Mouse (Mus musculus) liver, embryonic 11.5 days (tissue): ENCODE measurements around the gene Dtx1. TPM values are rescaled to one million over a fixed set of nuclear protein-coding genes. Genes with fewer than 3 reads are reported as not detected.

Source experiments
- ATAC-seq: fragments of 200-750 bp; cut with Nextera tagmentation; replicated peaks from 2 replicates; pipeline ENCODE4 v1.8.0; 2017; ENCODE audit warnings: moderate number of reproducible peaks, mild to moderate bottlenecking, moderate TSS enrichment, moderate library complexity; ENCODE audit not compliant: low FRiP score
- DNase-seq: peaks from one replicate; pipeline ENCODE4 v3.0.0-alpha.2; 2017; ENCODE audit warnings: low spot score
- H3K27ac ChIP-seq: fragments of 300-500 bp; sonication (generic); 2 replicates; pipeline ENCODE4 v1.5.1; 2014; ENCODE audit warnings: mild to moderate bottlenecking, low read depth, low read length, control low read depth
- H3K27me3 ChIP-seq: fragments of 300-500 bp; sonication (generic); replicated peaks from 2 replicates; pipeline ENCODE4 v1.6.1; 2014; ENCODE audit warnings: low read length, mixed read lengths; ENCODE audit not compliant: control insufficient read depth, insufficient read depth
- H3K36me3 ChIP-seq: fragments of 300-500 bp; sonication (generic); 2 replicates; pipeline ENCODE4 v1.6.1; 2014; ENCODE audit warnings: mild to moderate bottlenecking, low read length, moderate library complexity, mixed read lengths; ENCODE audit not compliant: control insufficient read depth, insufficient read depth
- H3K4me1 ChIP-seq: fragments of 300-500 bp; sonication (generic); replicated peaks from 2 replicates; pipeline ENCODE4 v1.6.1; 2014; ENCODE audit warnings: low read length, mixed read lengths; ENCODE audit not compliant: control insufficient read depth, insufficient read depth
- H3K4me2 ChIP-seq: fragments of 300-500 bp; sonication (generic); 2 replicates; pipeline ENCODE4 v1.6.1; 2014; ENCODE audit warnings: mild to moderate bottlenecking, control low read depth, moderate library complexity
- H3K4me3 ChIP-seq: fragments of 300-500 bp; sonication (generic); 2 replicates; pipeline ENCODE4 v1.5.1; 2014; ENCODE audit warnings: low read depth, low read length, control low read depth
- H3K9ac ChIP-seq: fragments of 300-500 bp; sonication (generic); 2 replicates; pipeline ENCODE4 v1.6.1; 2014; ENCODE audit warnings: low read depth, low read length, control low read depth
- H3K9me3 ChIP-seq: fragments of 300-500 bp; sonication (generic); 2 replicates; pipeline ENCODE4 v1.6.1; 2016; ENCODE audit warnings: low read length, inconsistent platforms, mixed read lengths; ENCODE audit not compliant: control insufficient read depth
- WGBS: fragments of 180-500 bp; shearing (Covaris S2); extraction: QIAGEN DNeasy Blood & Tissue Kit; methylation state at CpG from one replicate; pipeline ENCODE4 v1.1.7; 2014; 5-methylcytosine and 5-hydroxymethylcytosine counted together
- polyA plus RNA-seq: library from polyadenylated mRNA; unstranded; fragments of >200 nt; fragmentation: Nextera tagmentation; extraction: Ambion mirVana; gene quantifications from 2 replicates; pipeline ENCODE4 v1.2.1, GENCODE M21; 2014

The Dtx1 gene
- 0.23 and 1.1 TPM in 2 replicates for polyA plus RNA-seq

- no peaks in the 10 kb centered on the region for H3K36me3 ChIP-seq
- DNase-seq, result no peak
- no peak for ATAC-seq
- peak within 1 kb of the TSS; percentile 33 for H3K4me3 ChIP-seq
- no peak within 1 kb of the TSS for H3K27ac ChIP-seq
- H3K9me3 ChIP-seq, result no peaks in the 10 kb centered on the region
- no peak within 1 kb of the TSS for H3K9ac ChIP-seq
- 36% methylated on average over 3 of the region's 3 CpGs for WGBS
- peak within 1 kb of the TSS; percentile 58 for H3K4me2 ChIP-seq
- H3K27me3 ChIP-seq, result peaks cover 73% of the 10 kb centered on the region
- H3K4me1 ChIP-seq, result peaks cover 8% of the 10 kb centered on the region; the same call in 1 of the 2 replicates
Observed at GRCm38 (mm10) chr5:120711827-120712226, at the start of gene Dtx1. TSS of gene Dtx1 (minus strand) at chr5:120711927.

GRCm38 (mm10) chr5:120754215-120754614 is 42.5 kb upstream of the Dtx1 start:
- Histone ChIP-seq H3K27me3 (no peaks in the 10 kb centered on the region), H3K9ac (no peak overlapping the region), H3K36me3 (no peaks in the 10 kb centered on the region), H3K4me3 (no peak overlapping the region), H3K4me1 (no peaks in the 10 kb centered on the region), H3K27ac (no peak overlapping the region), H3K4me2 (no peak overlapping the region), H3K9me3 (no peaks in the 10 kb centered on the region)
- 78% methylated on average over 4 of the region's 4 CpGs for WGBS
- DNase-seq (no peak), ATAC-seq (no peak)

- H3K9ac ChIP-seq, result no peak overlapping the region
- H3K36me3 ChIP-seq, result no peaks in the 10 kb centered on the region
- H3K27ac ChIP-seq, result no peak overlapping the region
- ATAC-seq (no peak), DNase-seq (no peak)
- 70% methylated on average over 3 of the region's 3 CpGs for WGBS
- H3K27me3 ChIP-seq, result no peaks in the 10 kb centered on the region
- no peak overlapping the region for H3K4me2 ChIP-seq
- no peaks in the 10 kb centered on the region for H3K4me1 ChIP-seq
- H3K9me3 ChIP-seq, result no peaks in the 10 kb centered on the region
- no peak overlapping the region for H3K4me3 ChIP-seq
Observed at GRCm38 (mm10) chr5:120752786-120753185, 41.1 kb upstream of the Dtx1 start.

GRCm38 (mm10) chr5:120751206-120751605 is 39.5 kb upstream of the Dtx1 start:
- H3K9me3 ChIP-seq, result no peaks in the 10 kb centered on the region
- no peak overlapping the region for H3K9ac ChIP-seq
- no peak for ATAC-seq
- H3K4me1 ChIP-seq, result no peaks in the 10 kb centered on the region
- no peaks in the 10 kb centered on the region for H3K36me3 ChIP-seq
- no peak for DNase-seq
- WGBS, result 66% methylated on average over 3 of the region's 3 CpGs
- H3K4me3 ChIP-seq, result no peak overlapping the region
- no peak overlapping the region for H3K27ac ChIP-seq
- H3K4me2 ChIP-seq, result no peak overlapping the region
- H3K27me3 ChIP-seq, result no peaks in the 10 kb centered on the region

GRCm38 (mm10) chr5:120749688-120750087 is 38.0 kb upstream of the Dtx1 start, which contains the start of gene Oas2:
TSS of gene Oas2 (minus strand) at chr5:120749853.
- no peak within 1 kb of the TSS for H3K4me3 ChIP-seq
- H3K36me3 ChIP-seq, result no peaks in the 10 kb centered on the region
- H3K9ac ChIP-seq, result no peak within 1 kb of the TSS
- no peaks in the 10 kb centered on the region for H3K9me3 ChIP-seq
- H3K27ac ChIP-seq, result no peak within 1 kb of the TSS
- H3K4me2 ChIP-seq, result no peak within 1 kb of the TSS
- WGBS, result 51% methylated on average over 5 of the region's 5 CpGs
- no peak for DNase-seq
- ATAC-seq, result no peak
- H3K27me3 ChIP-seq, result no peaks in the 10 kb centered on the region
- no peaks in the 10 kb centered on the region for H3K4me1 ChIP-seq

- Histone ChIP-seq H3K9me3 (no peaks in the 10 kb centered on the region), H3K27ac (no peak overlapping the region), H3K4me3 (no peak overlapping the region), H3K4me2 (no peak overlapping the region), H3K27me3 (no peaks in the 10 kb centered on the region), H3K36me3 (no peaks in the 10 kb centered on the region), H3K9ac (no peak overlapping the region), H3K4me1 (no peaks in the 10 kb centered on the region)
- ATAC-seq, result no peak
- no peak for DNase-seq
- WGBS, result 13% methylated on average over 5 of the region's 5 CpGs
Observed at GRCm38 (mm10) chr5:120746451-120746850, 34.7 kb upstream of the Dtx1 start.

- H3K4me2 ChIP-seq, result no peak overlapping the region
- H3K9me3 ChIP-seq, result no peaks in the 10 kb centered on the region
- no peaks in the 10 kb centered on the region for H3K36me3 ChIP-seq
- WGBS, result 21% methylated on average over 4 of the region's 4 CpGs
- no peak overlapping the region for H3K27ac ChIP-seq
- no peak overlapping the region for H3K4me3 ChIP-seq
- no peak for ATAC-seq
- no peak for DNase-seq
- no peak overlapping the region for H3K9ac ChIP-seq
- no peaks in the 10 kb centered on the region for H3K27me3 ChIP-seq
- no peaks in the 10 kb centered on the region for H3K4me1 ChIP-seq
Observed at GRCm38 (mm10) chr5:120742125-120742524, 30.4 kb upstream of the Dtx1 start.

- no peak for ATAC-seq
- H3K27me3 ChIP-seq, result no peaks in the 10 kb centered on the region
- H3K36me3 ChIP-seq, result no peaks in the 10 kb centered on the region
- no peak overlapping the region for H3K4me3 ChIP-seq
- 64% methylated on average over 14 of the region's 14 CpGs for WGBS
- no peak for DNase-seq
- H3K27ac ChIP-seq, result no peak overlapping the region
- no peaks in the 10 kb centered on the region for H3K9me3 ChIP-seq
- H3K9ac ChIP-seq, result no peak overlapping the region
- no peak overlapping the region for H3K4me2 ChIP-seq
- H3K4me1 ChIP-seq, result no peaks in the 10 kb centered on the region
Observed at GRCm38 (mm10) chr5:120734380-120734990, 22.8 kb upstream of the Dtx1 start.

- Histone ChIP-seq H3K36me3 (no peaks in the 10 kb centered on the region), H3K4me1 (no peaks in the 10 kb centered on the region), H3K4me2 (no peak overlapping the region), H3K9ac (no peak overlapping the region), H3K9me3 (no peaks in the 10 kb centered on the region), H3K27ac (no peak overlapping the region), H3K4me3 (no peak overlapping the region), H3K27me3 (no peaks in the 10 kb centered on the region)
- 88% methylated on average over 3 of the region's 3 CpGs for WGBS
- DNase-seq (no peak), ATAC-seq (no peak)
Observed at GRCm38 (mm10) chr5:120733696-120734095, 22.0 kb upstream of the Dtx1 start.
